Mouse (Mus musculus): Measurements from ENCODE around the gene Fig4. TPM values are rescaled to one million over a fixed set of nuclear protein-coding genes. Genes with fewer than 3 reads are reported as not detected.

Gene Fig4
- total RNA-seq, 1 experiment from 2014 or later: 25.7 TPM

DNA sequence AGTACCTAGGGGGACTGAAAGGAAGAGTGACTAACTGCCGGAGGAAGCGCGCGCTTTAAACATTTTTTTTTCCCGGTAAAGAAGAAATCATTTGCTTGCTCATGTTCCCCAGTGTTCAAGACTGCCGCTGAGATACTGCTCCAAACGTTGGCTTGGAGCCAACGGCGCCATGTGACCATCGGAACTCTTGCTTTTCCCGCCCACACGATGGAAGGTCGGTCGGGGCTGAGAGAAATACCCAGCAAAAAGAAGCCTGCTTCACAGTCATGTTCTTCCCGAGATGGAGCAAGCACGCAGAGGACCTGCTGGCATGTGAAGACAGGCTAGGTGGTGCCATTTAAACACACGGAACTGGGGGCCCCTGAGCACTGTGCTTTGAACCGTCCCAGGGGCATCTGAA lies 151.6 kb downstream of the Fig4 start:
- no peak for ATAC-seq (replicated peaks; ENCODE audit: low read depth, poor library complexity, severe bottlenecking)

DNA sequence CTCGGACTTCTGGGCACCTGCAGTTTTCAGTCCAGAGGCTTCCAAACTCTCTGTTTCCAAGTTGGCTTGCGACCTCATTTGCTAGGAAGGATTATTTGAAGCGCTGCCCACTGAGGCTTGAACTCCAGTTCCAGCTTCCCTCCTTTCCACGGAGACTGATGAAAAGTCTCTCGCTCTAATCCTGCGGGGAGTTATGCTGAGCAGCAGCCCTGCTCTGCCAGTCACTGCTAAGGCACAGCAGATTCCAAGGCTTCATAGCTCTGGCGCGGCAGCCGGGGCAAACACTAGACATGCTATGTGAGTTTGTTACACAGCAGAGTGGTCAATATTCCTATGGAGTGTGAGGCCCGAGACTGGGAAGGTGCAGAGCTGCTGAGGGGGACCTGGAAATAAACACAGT lies 152.0 kb downstream of the Fig4 start:
- ATAC-seq (replicated peaks; ENCODE audit: low read depth, poor library complexity, severe bottlenecking): no peak

DNA sequence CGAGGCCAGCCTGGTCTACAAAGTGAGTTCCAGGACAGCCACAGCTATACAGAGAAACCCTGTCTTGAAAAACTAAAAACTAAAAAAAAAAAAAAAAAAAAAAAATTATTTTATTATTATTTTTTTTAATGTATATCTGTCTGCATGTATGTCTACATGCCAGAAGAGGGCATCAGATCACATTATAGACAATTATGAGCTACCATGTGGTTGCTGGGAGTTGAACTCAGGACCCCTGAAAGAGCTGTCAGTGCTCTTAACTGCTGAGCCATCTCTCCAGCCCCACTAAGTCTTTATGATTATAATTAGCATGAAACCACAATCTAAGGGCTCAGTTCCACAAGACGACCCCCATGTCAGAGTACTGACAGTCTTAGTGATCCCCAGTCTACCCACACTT lies 152.6 kb downstream of the Fig4 start:
- ATAC-seq (replicated peaks; ENCODE audit: low read depth, poor library complexity, severe bottlenecking): no peak

DNA sequence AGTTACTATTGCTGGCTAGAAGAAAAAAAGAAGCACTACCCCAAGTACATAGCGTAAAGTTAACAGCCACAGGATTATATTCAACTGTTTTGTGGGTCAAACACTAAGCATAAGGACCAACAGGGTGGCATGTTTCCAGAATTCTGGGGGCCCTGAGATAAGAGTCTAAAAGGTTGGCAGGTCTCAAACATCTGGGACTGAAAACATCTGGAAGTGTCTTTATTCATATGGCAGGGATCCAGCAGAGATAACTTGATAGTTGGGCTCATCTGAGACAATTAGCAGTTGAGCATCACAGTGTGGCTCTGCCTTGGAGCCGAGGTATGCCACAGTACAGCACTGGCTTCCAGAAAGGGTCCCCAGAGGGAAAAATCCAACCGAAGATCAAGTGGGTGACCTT lies 153.8 kb downstream of the Fig4 start:
- ATAC-seq (replicated peaks; ENCODE audit: low read depth, poor library complexity, severe bottlenecking): no peak

DNA sequence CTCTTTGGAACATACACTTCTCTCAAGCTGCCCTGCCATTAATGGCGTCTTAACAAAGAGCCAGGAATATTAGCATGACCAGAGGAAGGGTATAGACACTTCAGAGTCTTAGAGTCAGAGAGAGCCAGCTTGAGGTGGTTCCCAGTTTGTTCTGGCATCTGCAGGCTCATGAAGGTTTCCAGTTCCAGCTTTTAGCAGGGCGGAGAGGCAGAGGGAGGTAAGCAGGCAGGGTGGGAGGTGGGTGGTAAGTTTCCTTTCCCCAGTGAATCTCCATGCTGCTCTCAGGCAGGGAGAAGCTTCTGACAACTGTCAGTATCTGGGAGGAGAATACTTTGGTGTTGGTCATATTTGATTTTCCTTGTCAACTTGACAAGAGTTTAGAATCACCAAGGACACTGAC lies 156.9 kb downstream of the Fig4 start:
- no peak for ATAC-seq (replicated peaks; ENCODE audit: low read depth, poor library complexity, severe bottlenecking)

Other genes with a start within 250 kb of the Fig4 start
- not detected in 2 replicates for gene Gpr6, start 231.0 kb downstream of the Fig4 start, total RNA-seq (2017)
- not detected in 2 replicates for gene Ak9, start 720 bp upstream of the Fig4 start, total RNA-seq (2017)
- 18.0 and 21.2 TPM in 2 replicates for gene Zbtb24, start 147.1 kb upstream of the Fig4 start, total RNA-seq (2017)
- 25.5 and 31.6 TPM in 2 replicates for gene Mical1, start 173.1 kb upstream of the Fig4 start, total RNA-seq (2017)
- gene Smpd2, start 187.1 kb upstream of the Fig4 start, total RNA-seq (2017): 12.9 and 15.4 TPM in 2 replicates
- 1.0 TPM in 1 of 2 replicates, not detected in the other for gene Ppil6, start 187.2 kb upstream of the Fig4 start, total RNA-seq (2017)
- gene Cd164, start 216.2 kb upstream of the Fig4 start, total RNA-seq (2017): 128 and 169 TPM in 2 replicates